Mouse (Mus musculus) brain, adult 2 months (tissue): ENCODE data around the gene Scaf1.

ENCODE experiments used
- DNase-seq: peaks from one replicate; pipeline ENCODE4 v3.0.0; 2011; ENCODE audit warnings: low read depth, low spot score

Scaf1 gene

GRCm38 (mm10) chr7:45015957-45016612 lies at the start of gene Scaf1:
Gene Scaf1, minus strand, starts transcription at chr7:45016363.
- peak; percentile 100 for DNase-seq

DNA sequence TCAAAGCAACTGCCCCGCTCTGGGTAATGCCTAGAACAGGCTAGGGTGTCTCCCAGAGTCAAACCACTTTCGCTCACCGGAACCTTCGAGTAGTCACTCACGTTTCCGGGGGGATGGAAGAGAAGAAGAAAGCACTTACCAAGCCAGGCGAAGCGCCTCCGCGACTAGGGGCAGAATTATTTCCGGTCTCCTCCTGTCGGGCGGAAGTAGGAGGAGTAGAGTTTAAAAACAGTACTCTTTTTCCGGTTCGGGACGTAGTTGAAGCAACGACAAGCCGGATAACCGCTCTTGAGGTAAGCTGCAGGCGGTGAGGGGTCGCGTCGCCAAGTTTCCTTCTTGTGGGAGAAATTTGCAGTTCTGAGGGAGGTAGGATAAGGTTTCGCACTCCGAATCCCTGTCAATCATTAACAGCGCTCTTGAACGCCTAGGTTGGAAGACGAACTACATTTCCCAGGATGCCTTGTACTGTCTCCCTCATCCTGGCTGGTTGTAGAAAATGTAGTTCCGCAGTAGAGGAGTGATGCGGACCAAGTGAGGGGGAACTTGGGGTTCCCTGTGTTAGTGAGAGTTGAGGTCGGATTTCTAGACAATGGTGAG lies 46.2 kb upstream of the Scaf1 start, which contains the start of the genes Nosip and Prrg2:
Gene Nosip (plus strand): TSS at position 191 of the 597 bp plus-strand sequence.
Gene Prrg2 (minus strand): TSS at position 439 of the 597 bp plus-strand sequence.
- DNase-seq: peak; percentile 99

DNA sequence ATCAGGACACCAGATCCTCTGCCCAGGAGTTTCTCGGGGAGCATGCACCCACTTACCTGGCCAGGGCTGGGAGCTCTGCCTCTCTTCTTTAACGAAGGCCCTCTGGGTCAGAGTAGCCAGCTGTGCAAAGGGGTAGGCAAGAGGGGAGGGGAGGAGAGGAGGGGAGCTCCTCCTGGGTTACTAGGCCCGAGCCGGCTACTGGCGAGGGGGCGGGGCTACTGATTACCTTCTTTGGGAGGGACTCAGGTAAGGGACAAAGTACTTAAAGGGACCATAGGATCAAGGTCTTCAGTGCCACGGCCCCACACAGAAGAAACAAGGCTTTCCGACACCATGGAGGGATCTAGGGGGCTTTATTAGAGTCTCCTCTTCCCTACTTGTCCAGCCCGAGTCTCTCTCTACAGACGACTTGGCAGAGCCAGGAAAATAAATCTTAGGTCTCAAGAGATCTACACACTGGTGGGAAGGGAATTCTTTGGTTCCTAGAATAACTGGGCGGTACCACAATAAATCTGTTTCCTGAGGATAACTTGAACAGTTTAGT lies 45.4 kb upstream of the Scaf1 start:
- DNase-seq: no peak

DNA sequence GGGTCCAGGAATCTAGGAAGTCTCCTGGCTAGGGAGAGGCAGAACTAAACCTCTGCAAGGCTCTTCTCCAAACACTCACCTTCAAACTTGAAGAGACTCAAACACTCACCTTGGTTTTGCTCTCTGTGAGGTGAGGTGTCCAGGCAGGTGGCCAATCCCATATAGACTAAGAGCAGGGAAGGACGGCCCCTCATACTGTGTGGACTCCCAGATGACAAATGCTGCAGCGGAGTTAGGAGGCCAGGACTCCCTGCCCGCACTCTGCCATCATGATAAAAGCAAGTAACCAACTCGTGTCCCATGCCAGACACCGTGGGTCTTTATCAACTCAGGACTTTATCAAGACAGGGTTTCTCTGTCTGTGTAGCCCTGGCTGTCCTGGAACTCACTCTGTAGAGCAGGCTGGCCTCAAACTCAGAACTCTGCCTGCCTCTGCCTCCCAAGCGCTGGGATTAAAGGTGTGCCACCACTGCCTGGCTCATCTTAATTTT lies 44.5 kb upstream of the Scaf1 start:
- no peak for DNase-seq

DNA sequence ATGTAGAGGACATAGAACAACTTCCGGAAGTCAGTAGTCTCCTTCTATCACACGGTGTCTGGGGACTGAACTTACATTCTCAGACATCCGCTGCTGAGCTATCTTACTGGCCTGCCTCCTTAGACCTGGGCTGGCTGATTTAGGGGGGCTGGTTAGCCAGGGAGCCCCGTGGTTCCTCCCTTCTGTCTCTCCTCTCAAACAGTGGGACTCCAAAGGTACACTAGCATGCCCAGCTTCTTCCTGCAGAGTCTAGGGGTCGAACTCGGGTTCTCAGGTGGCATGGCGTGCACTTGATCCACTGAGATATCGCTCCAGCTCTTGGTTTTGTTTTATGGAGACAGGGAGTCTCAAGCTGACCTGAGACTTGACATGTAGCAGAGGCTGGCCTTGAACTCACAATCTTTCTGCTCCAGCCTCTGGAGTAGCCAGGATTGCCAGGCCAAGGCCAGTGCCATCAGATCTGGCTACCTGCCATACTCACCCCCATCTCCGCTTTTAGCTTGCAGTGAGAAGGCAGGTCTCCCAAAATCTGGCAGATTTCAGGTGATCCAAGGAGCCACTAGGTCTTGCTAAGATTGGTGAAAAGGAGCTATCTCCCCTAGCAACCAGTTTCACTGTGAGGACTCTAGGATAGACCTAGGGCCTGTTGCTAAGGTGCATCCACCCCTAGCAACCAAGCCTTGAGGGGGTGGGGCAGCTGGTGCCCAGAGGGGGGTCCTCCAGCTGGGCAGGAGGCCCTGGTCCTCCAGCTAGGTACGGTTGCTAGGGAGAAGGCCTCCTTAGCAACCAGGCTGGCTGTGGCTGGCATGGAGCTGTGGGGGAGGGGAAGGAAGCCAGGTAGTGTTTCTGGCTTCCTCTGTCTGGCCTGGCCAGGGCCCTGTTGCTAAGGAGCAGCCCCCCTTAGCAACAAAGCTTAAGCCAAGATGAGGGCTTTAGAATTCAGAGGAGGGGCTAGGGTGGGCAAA lies 42.7 kb upstream of the Scaf1 start:
- DNase-seq: peak; percentile 31

DNA sequence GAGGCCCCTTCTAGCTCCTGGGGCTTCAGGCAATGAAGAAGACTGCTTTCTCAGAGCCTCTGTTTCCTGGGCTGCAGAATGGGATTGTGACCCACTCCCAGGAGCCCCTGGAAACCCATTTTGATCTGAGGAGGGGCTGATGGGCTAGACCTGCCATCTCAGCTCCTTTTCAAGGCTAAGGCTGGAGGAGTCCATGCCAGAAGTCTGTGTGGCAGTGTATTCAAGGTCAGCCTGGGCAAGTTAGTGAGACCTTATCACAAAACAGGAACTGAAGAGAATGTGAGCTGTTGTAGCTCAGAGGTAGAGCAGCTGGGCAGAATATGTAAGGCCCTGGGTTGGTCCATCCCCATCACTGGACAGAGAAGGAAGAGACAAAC lies 40.8 kb upstream of the Scaf1 start:
- no peak for DNase-seq

DNA sequence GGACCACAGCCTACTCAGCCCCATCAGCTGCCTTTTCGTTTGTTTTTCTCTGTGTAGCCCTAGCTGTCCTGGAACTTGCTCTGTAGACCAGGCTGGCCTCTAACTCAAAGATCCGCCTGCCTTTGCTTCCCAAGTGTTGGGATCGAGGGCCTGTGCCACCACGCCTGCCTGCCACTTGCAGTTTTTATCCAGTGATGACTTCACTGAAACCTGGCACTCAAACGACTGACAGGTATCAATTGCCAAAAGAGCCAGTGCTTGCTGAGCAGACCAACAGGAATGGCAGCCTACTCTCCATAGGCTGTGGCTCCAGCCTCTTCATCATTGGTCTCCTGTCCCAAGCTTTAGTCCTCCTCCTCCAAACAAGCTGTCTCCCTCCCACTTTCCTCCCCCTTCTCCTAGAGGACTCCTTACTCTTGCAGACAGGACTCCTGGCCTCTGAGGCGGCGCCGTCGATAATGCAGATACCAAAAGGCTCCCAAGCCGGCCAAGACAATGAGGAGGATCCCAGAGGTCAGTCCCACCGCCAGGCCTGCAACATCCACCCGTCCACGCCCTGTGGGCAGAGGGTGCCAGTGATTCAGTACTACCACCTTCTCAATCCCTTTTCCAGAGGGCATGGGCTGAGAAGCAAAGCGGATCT lies 40.3 kb upstream of the Scaf1 start:
- no peak for DNase-seq

GRCm38 (mm10) chr7:45053931-45054510 lies 37.9 kb upstream of the Scaf1 start:
- DNase-seq: peak; percentile 100

- DNase-seq: peak; percentile 94
Observed at GRCm38 (mm10) chr7:45053117-45053930, 37.2 kb upstream of the Scaf1 start.

GRCm38 (mm10) chr7:45052862-45053116 lies 36.6 kb upstream of the Scaf1 start, which contains the start of gene Prr12:
Gene Prr12, minus strand, starts transcription at chr7:45052881.
- DNase-seq: no peak

- peak; percentile 68 for DNase-seq
Observed at GRCm38 (mm10) chr7:45052181-45052861, 36.2 kb upstream of the Scaf1 start.

- no peak for DNase-seq
Observed at GRCm38 (mm10) chr7:45051601-45051974, 35.4 kb upstream of the Scaf1 start.

DNA sequence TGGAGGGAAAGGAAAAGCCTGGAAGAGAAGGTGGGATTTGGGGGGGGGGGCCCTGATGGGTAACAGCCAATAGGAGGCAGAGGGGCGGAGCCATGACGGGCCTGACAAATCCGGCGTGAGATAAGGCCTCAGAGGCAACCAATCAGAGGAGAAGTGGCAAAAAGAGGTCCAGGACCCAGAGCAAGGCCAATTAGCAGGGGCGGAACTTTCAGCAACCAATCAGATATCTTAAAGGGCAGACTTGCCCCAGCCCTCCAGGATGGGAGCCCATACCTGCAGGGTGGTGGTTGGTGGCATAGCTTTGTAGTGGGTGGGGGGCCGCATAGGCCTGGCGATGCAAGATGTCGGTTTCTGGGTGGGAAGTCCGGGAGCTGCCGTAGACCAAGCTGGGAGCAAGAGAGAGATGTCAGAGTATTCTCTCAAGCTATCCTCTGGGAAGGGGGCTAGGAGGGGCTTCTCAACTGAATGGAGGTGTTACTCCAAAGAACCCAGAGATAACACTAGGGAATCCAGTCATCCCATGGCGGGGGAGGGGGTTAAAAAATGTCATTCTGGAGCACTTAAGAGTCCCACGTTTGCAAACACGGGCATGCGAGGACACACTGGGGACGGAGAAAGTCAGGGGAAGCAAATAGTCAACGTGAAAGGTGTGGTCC lies 34.9 kb upstream of the Scaf1 start:
- DNase-seq: peak; percentile 96

- DNase-seq: no peak
Observed at GRCm38 (mm10) chr7:45048923-45049657, 32.9 kb upstream of the Scaf1 start.

- no peak for DNase-seq
Observed at GRCm38 (mm10) chr7:45048001-45048890, 32.1 kb upstream of the Scaf1 start.

- no peak for DNase-seq
Observed at GRCm38 (mm10) chr7:45047491-45047890, 31.3 kb upstream of the Scaf1 start.

DNA sequence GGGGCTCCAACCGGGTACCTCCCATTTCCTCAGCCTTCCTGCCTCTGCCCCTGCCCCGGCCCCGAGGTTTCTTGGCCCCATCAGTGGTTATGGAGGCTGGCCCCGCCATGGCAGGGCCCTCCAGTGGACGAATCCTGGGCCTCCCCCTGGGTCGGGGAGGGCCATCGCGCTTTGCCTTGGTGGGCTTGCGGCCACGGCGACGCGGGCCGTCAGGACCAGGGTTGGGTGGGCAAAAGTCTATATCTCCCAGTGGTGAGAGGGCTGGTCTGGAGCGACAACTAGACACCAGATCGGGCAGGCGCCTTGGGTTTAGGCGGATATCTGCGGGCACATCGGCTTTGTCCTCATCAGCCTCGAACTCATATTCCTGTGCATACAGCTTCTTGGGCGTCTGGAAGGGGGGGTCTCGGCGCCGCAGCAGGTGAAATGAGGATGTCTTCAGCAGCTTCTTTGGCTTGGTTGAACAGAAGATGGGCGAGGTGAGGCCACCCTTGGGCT lies 30.7 kb upstream of the Scaf1 start:
- no peak for DNase-seq
